Mouse (Mus musculus): Measurements from ENCODE around the gene Mmrn1. TPM values are rescaled to one million over a fixed set of nuclear protein-coding genes. Genes with fewer than 3 reads are reported as not detected.

The Mmrn1 gene
- total and polyA plus RNA-seq, 2 experiments from 2014 or later: 2.0 to 7.9 TPM

GRCm38 (mm10) chr6:61001003-61001790 is 76.4 kb downstream of the Mmrn1 start:
- Histone ChIP-seq H3K9ac (replicated peaks; ENCODE audit: low read depth, low read length) (no peak overlapping the region), H3K9me3 (replicated peaks; ENCODE audit: control insufficient read depth, low read length) (no peaks in the 10 kb centered on the region), H3K4me1 (ENCODE audit: control insufficient read depth, insufficient read depth) (no peaks in the 10 kb centered on the region), H3K27ac (ENCODE audit: low read depth) (no peak overlapping the region), H3K4me2 (ENCODE audit: low read depth, low read length) (no peak overlapping the region), H3K36me3 (replicated peaks; ENCODE audit: control insufficient read depth, insufficient read depth, low read length) (no peaks in the 10 kb centered on the region), H3K27me3 (ENCODE audit: control insufficient read depth, insufficient read depth, low read length) (no peaks in the 10 kb centered on the region), H3K4me3 (ENCODE audit: low read depth, low read length) (no peak overlapping the region)
- TF ChIP-seq EP300 (IDR thresholded peaks at IDR 0.05; ENCODE audit: low read depth) (no peak), CTCF (IDR thresholded peaks at IDR 0.05; ENCODE audit: low read depth) (no peak)
- DNase-seq (ENCODE audit: low spot score) (no peak), ATAC-seq (ENCODE audit: insufficient read depth, low read depth) (no peak)
- 74% methylated on average over 6 of the region's 6 CpGs for WGBS

- no peak for ATAC-seq (ENCODE audit: insufficient read depth, low read depth)
Observed at GRCm38 (mm10) chr6:61003916-61004765, 79.4 kb downstream of the Mmrn1 start.

GRCm38 (mm10) chr6:61013780-61014179 is 89.0 kb downstream of the Mmrn1 start:
- no peaks in the 10 kb centered on the region for H3K36me3 ChIP-seq (replicated peaks; ENCODE audit: control insufficient read depth, insufficient read depth, low read length)
- DNase-seq (ENCODE audit: low spot score): no peak
- TF ChIP-seq EP300 (IDR thresholded peaks at IDR 0.05; ENCODE audit: low read depth) (no peak), CTCF (IDR thresholded peaks at IDR 0.05; ENCODE audit: low read depth) (no peak)
- no peak for ATAC-seq (ENCODE audit: insufficient read depth, low read depth)
- no peaks in the 10 kb centered on the region for H3K9me3 ChIP-seq (replicated peaks; ENCODE audit: control insufficient read depth, low read length)
- H3K4me3 ChIP-seq (ENCODE audit: low read depth, low read length): no peak overlapping the region
- no peaks in the 10 kb centered on the region for H3K4me1 ChIP-seq (ENCODE audit: control insufficient read depth, insufficient read depth)
- H3K27me3 ChIP-seq (ENCODE audit: control insufficient read depth, insufficient read depth, low read length): no peaks in the 10 kb centered on the region
- H3K4me2 ChIP-seq (ENCODE audit: low read depth, low read length): no peak overlapping the region
- H3K9ac ChIP-seq (replicated peaks; ENCODE audit: low read depth, low read length): no peak overlapping the region
- H3K27ac ChIP-seq (ENCODE audit: low read depth): no peak overlapping the region
- 73% methylated on average over 5 of the region's 5 CpGs for WGBS

More at GRCm38 (mm10) chr6:61003916-61004765, 79.4 kb downstream of the Mmrn1 start:
- Histone ChIP-seq H3K4me1 (ENCODE audit: control insufficient read depth, insufficient read depth) (no peaks in the 10 kb centered on the region), H3K36me3 (replicated peaks; ENCODE audit: control insufficient read depth, insufficient read depth, low read length) (no peaks in the 10 kb centered on the region), H3K9ac (replicated peaks; ENCODE audit: low read depth, low read length) (no peak overlapping the region), H3K27ac (ENCODE audit: low read depth) (no peak overlapping the region), H3K27me3 (ENCODE audit: control insufficient read depth, insufficient read depth, low read length) (no peaks in the 10 kb centered on the region), H3K9me3 (replicated peaks; ENCODE audit: control insufficient read depth, low read length) (no peaks in the 10 kb centered on the region), H3K4me3 (ENCODE audit: low read depth, low read length) (no peak overlapping the region), H3K4me2 (ENCODE audit: low read depth, low read length) (no peak overlapping the region)
- DNase-seq (ENCODE audit: low spot score): no peak
- 60% methylated on average over 3 of the region's 3 CpGs for WGBS
- TF ChIP-seq EP300 (IDR thresholded peaks at IDR 0.05; ENCODE audit: low read depth) (no peak), CTCF (IDR thresholded peaks at IDR 0.05; ENCODE audit: low read depth) (no peak)

GRCm38 (mm10) chr6:61019689-61020088 is 94.9 kb downstream of the Mmrn1 start:
- Histone ChIP-seq H3K4me3 (ENCODE audit: low read depth, low read length) (no peak overlapping the region), H3K36me3 (replicated peaks; ENCODE audit: control insufficient read depth, insufficient read depth, low read length) (no peaks in the 10 kb centered on the region), H3K4me1 (ENCODE audit: control insufficient read depth, insufficient read depth) (no peaks in the 10 kb centered on the region), H3K4me2 (ENCODE audit: low read depth, low read length) (no peak overlapping the region), H3K27ac (ENCODE audit: low read depth) (no peak overlapping the region), H3K9ac (replicated peaks; ENCODE audit: low read depth, low read length) (no peak overlapping the region), H3K9me3 (replicated peaks; ENCODE audit: control insufficient read depth, low read length) (no peaks in the 10 kb centered on the region), H3K27me3 (ENCODE audit: control insufficient read depth, insufficient read depth, low read length) (no peaks in the 10 kb centered on the region)
- 92% methylated on average over 1 of the region's 1 CpGs for WGBS
- ATAC-seq (ENCODE audit: insufficient read depth, low read depth): no peak
- TF ChIP-seq CTCF (IDR thresholded peaks at IDR 0.05; ENCODE audit: low read depth) (no peak), EP300 (IDR thresholded peaks at IDR 0.05; ENCODE audit: low read depth) (no peak)
- no peak for DNase-seq (ENCODE audit: low spot score)

- TF ChIP-seq EP300 (IDR thresholded peaks at IDR 0.05; ENCODE audit: low read depth): no peak
- no peak for ATAC-seq (ENCODE audit: insufficient read depth, low read depth)
- H3K9me3 ChIP-seq (replicated peaks; ENCODE audit: control insufficient read depth, low read length): no peaks in the 10 kb centered on the region
- no peak overlapping the region for H3K27ac ChIP-seq (ENCODE audit: low read depth)
- H3K9ac ChIP-seq (replicated peaks; ENCODE audit: low read depth, low read length): no peak overlapping the region
- H3K27me3 ChIP-seq (ENCODE audit: control insufficient read depth, insufficient read depth, low read length): no peaks in the 10 kb centered on the region
- H3K4me3 ChIP-seq (ENCODE audit: low read depth, low read length): no peak overlapping the region
- no peaks in the 10 kb centered on the region for H3K36me3 ChIP-seq (replicated peaks; ENCODE audit: control insufficient read depth, insufficient read depth, low read length)
- no peak overlapping the region for H3K4me2 ChIP-seq (ENCODE audit: low read depth, low read length)
- DNase-seq (ENCODE audit: low spot score): no peak
- 71% methylated on average over 1 of the region's 1 CpGs for WGBS
- no peaks in the 10 kb centered on the region for H3K4me1 ChIP-seq (ENCODE audit: control insufficient read depth, insufficient read depth)
Observed at GRCm38 (mm10) chr6:61020995-61021394, 96.2 kb downstream of the Mmrn1 start.

Measured in heart, postnatal 0 days (tissue).